Mouse (Mus musculus): ENCODE results near the gene Ceacam10.

DNA sequence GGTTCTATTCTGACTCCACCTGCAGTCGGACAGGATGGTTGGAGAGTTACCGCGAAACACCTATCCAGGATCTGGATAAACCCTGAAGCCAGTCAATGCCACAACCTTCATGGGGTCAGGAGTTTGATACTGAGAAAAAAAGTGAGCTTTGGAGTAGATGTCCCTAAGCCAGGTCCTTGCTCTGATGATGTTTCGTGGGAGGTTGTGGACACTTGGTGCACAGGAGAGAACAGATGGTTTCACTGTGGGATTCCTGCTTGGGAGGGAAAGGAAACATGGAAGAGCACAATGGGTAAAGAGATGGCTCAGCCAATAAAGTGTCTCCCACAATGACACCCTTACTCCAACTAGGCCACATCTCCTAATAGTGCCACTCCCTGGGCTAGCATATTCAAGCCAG, 50.2 kb downstream of the Ceacam10 start:
- TF ChIP-seq EP300 (IDR thresholded peaks at IDR 0.05; ENCODE audit: low read depth) (no peak), CTCF (IDR thresholded peaks at IDR 0.05; ENCODE audit: low read depth) (no peak)
